Mouse (Mus musculus) stomach, postnatal 0 days (tissue): ENCODE results near the gene Akp3. TPM values are rescaled to one million over a fixed set of nuclear protein-coding genes. Genes with fewer than 3 reads are reported as not detected.

ENCODE experiments used
- ATAC-seq: fragments of 200-750 bp; cut with Nextera tagmentation; 2 replicates; pipeline ENCODE4 v1.8.0; 2017; ENCODE audit not compliant: low FRiP score, low TSS enrichment
- DNase-seq: peaks from one replicate; pipeline ENCODE4 v3.0.0-alpha.2; 2016; ENCODE audit warnings: low spot score
- H3K27ac ChIP-seq: fragments of 300-500 bp; sonication (generic); replicated peaks from 2 replicates; pipeline ENCODE4 v1.5.1; 2014; ENCODE audit warnings: mild to moderate bottlenecking, control low read depth
- H3K27me3 ChIP-seq: fragments of 300-500 bp; sonication (generic); 2 replicates; pipeline ENCODE4 v1.6.1; 2014; ENCODE audit warnings: low read length; ENCODE audit not compliant: control insufficient read depth, insufficient read depth
- H3K36me3 ChIP-seq: fragments of 300-500 bp; sonication (generic); 2 replicates; pipeline ENCODE4 v1.6.1; 2014; ENCODE audit warnings: low read length, mixed read lengths; ENCODE audit not compliant: control insufficient read depth, insufficient read depth
- H3K4me1 ChIP-seq: fragments of 300-500 bp; sonication (generic); replicated peaks from 2 replicates; pipeline ENCODE4 v1.6.1; 2014; ENCODE audit warnings: antibody characterized with exemption; ENCODE audit not compliant: control insufficient read depth, insufficient read depth
- H3K4me2 ChIP-seq: fragments of 300-500 bp; sonication (generic); replicated peaks from 2 replicates; pipeline ENCODE4 v1.6.1; 2014; ENCODE audit warnings: low read depth, mild to moderate bottlenecking, control low read depth, moderate library complexity
- H3K4me3 ChIP-seq: fragments of 300-500 bp; sonication (generic); 2 replicates; pipeline ENCODE4 v1.5.1; 2014; ENCODE audit warnings: low read depth, low read length, control low read depth
- H3K9ac ChIP-seq: fragments of 300-500 bp; sonication (generic); 2 replicates; pipeline ENCODE4 v1.6.1; 2014; ENCODE audit warnings: mild to moderate bottlenecking, low read length, control low read depth, mixed read lengths
- H3K9me3 ChIP-seq: fragments of 300-500 bp; sonication (generic); 2 replicates; pipeline ENCODE4 v1.6.1; 2016; ENCODE audit warnings: low read length; ENCODE audit not compliant: control insufficient read depth
- CTCF ChIP-seq: IDR thresholded peaks from 2 replicates; pipeline ENCODE4 v1.5.1; 2016; ENCODE audit warnings: antibody characterized with exemption, low read depth, mild to moderate bottlenecking, moderate library complexity
- EP300 ChIP-seq: optimal IDR thresholded peaks from 2 replicates; pipeline ENCODE3; 2016; ENCODE audit warnings: antibody characterized with exemption
- WGBS: fragments of 180-500 bp; shearing (Covaris S2); extraction: QIAGEN DNeasy Blood & Tissue Kit; methylation state at CpG from one replicate; pipeline ENCODE4 v1.1.7; 2014; 5-methylcytosine and 5-hydroxymethylcytosine counted together
- polyA plus RNA-seq: library from polyadenylated mRNA; unstranded; fragments of >200 nt; fragmentation: Nextera tagmentation; extraction: Ambion mirVana; gene quantifications from 2 replicates; pipeline ENCODE4 v1.2.1, GENCODE M21; 2015

Akp3 gene
- polyA plus RNA-seq, 1 experiment from 2014 or later, result 0.38 TPM

- Histone ChIP-seq H3K4me1 (no peaks in the 10 kb centered on the region), H3K36me3 (no peaks in the 10 kb centered on the region), H3K27me3 (no peaks in the 10 kb centered on the region), H3K4me3 (no peak overlapping the region), H3K9ac (no peak overlapping the region), H3K9me3 (no peaks in the 10 kb centered on the region), H3K27ac (no peak overlapping the region), H3K4me2 (no peak overlapping the region)
- DNase-seq (no peak), ATAC-seq (no peak)
- 61% methylated on average over 10 of the region's 10 CpGs for WGBS
- TF ChIP-seq EP300 (no peak), CTCF (no peak)
Measured at GRCm38 (mm10) chr1:87143141-87143540, 18.4 kb downstream of the Akp3 start.

GRCm38 (mm10) chr1:87149422-87149821, 24.6 kb downstream of the Akp3 start:
- TF ChIP-seq CTCF, result no peak
- TF ChIP-seq EP300, result no peak
- Histone ChIP-seq H3K4me1 (peaks cover 5% of the 10 kb centered on the region), H3K4me3 (no peak overlapping the region), H3K9ac (no peak overlapping the region), H3K27me3 (peaks cover 19% of the 10 kb centered on the region), H3K36me3 (no peaks in the 10 kb centered on the region), H3K27ac (no peak overlapping the region), H3K9me3 (no peaks in the 10 kb centered on the region), H3K4me2 (no peak overlapping the region)
- WGBS, result 38% methylated on average over 13 of the region's 13 CpGs
- DNase-seq (no peak), ATAC-seq (peak; percentile 15; the same call in 1 of the 2 replicates)

GRCm38 (mm10) chr1:87151286-87151685, 26.5 kb downstream of the Akp3 start:
- 69% methylated on average over 6 of the region's 6 CpGs for WGBS
- DNase-seq (no peak), ATAC-seq (no peak)
- no peak overlapping the region for H3K4me2 ChIP-seq
- peaks cover 33% of the 10 kb centered on the region for H3K27me3 ChIP-seq
- no peak overlapping the region for H3K27ac ChIP-seq
- peaks cover 7% of the 10 kb centered on the region for H3K4me1 ChIP-seq
- TF ChIP-seq EP300 (no peak), CTCF (no peak)
- H3K9ac ChIP-seq, result no peak overlapping the region
- H3K4me3 ChIP-seq, result no peak overlapping the region
- H3K36me3 ChIP-seq, result no peaks in the 10 kb centered on the region
- no peaks in the 10 kb centered on the region for H3K9me3 ChIP-seq

- Histone ChIP-seq H3K27ac (no peak overlapping the region), H3K4me1 (peaks cover 7% of the 10 kb centered on the region), H3K9me3 (no peaks in the 10 kb centered on the region), H3K9ac (no peak overlapping the region), H3K36me3 (no peaks in the 10 kb centered on the region), H3K4me2 (peak overlapping the region; percentile 53), H3K27me3 (peaks cover 43% of the 10 kb centered on the region), H3K4me3 (peak overlapping the region; percentile 35)
- 2% methylated on average over 66 of the region's 72 CpGs for WGBS
- TF ChIP-seq CTCF (no peak), EP300 (no peak)
- no peak for DNase-seq
- ATAC-seq, result no peak
Measured at GRCm38 (mm10) chr1:87153776-87154500, 29.2 kb downstream of the Akp3 start.

- H3K4me1 ChIP-seq, result peaks cover 7% of the 10 kb centered on the region
- no peak overlapping the region for H3K9ac ChIP-seq
- H3K4me2 ChIP-seq, result peak overlapping the region; percentile 53
- H3K4me3 ChIP-seq, result peak overlapping the region; percentile 35
- no peak overlapping the region for H3K27ac ChIP-seq
- no peaks in the 10 kb centered on the region for H3K36me3 ChIP-seq
- peaks cover 43% of the 10 kb centered on the region for H3K27me3 ChIP-seq
- ATAC-seq, result no peak
- no peak for DNase-seq
- no peaks in the 10 kb centered on the region for H3K9me3 ChIP-seq
- 3% methylated on average over 51 of the region's 58 CpGs for WGBS
- TF ChIP-seq CTCF, result no peak
- TF ChIP-seq EP300, result no peak
Measured at GRCm38 (mm10) chr1:87154501-87155120, 29.8 kb downstream of the Akp3 start.
